Mouse (Mus musculus): Measurements from ENCODE around the gene Frrs1l.

Frrs1l gene

GRCm38 (mm10) chr4:56990215-56990584 lies at the start of gene Frrs1l:
Frrs1l (minus strand) TSS chr4:56990391.
- no peak for DNase-seq (ENCODE audit: low read depth, low spot score)

GRCm38 (mm10) chr4:57039127-57040031 lies 49.2 kb upstream of the Frrs1l start:
- peak; percentile 60 for DNase-seq (ENCODE audit: low read depth, low spot score)

GRCm38 (mm10) chr4:57037554-57037953 lies 47.4 kb upstream of the Frrs1l start:
- no peak for DNase-seq (ENCODE audit: low read depth, low spot score)

GRCm38 (mm10) chr4:57034169-57034568 lies 44.0 kb upstream of the Frrs1l start:
- DNase-seq (ENCODE audit: low read depth, low spot score): no peak

- no peak for DNase-seq (ENCODE audit: low read depth, low spot score)
Measured at GRCm38 (mm10) chr4:57031440-57031839, 41.2 kb upstream of the Frrs1l start.

GRCm38 (mm10) chr4:57027954-57028353 lies 37.8 kb upstream of the Frrs1l start:
- DNase-seq (ENCODE audit: low read depth, low spot score): no peak

GRCm38 (mm10) chr4:57023527-57023926 lies 33.3 kb upstream of the Frrs1l start:
- no peak for DNase-seq (ENCODE audit: low read depth, low spot score)

- DNase-seq (ENCODE audit: low read depth, low spot score): no peak
Measured at GRCm38 (mm10) chr4:57021288-57021687, 31.1 kb upstream of the Frrs1l start.

- no peak for DNase-seq (ENCODE audit: low read depth, low spot score)
Measured at GRCm38 (mm10) chr4:57017229-57017628, 27.0 kb upstream of the Frrs1l start.

GRCm38 (mm10) chr4:57016366-57017171 lies 26.4 kb upstream of the Frrs1l start:
- DNase-seq (ENCODE audit: low read depth, low spot score): no peak

- no peak for DNase-seq (ENCODE audit: low read depth, low spot score)
Measured at GRCm38 (mm10) chr4:57015032-57015431, 24.8 kb upstream of the Frrs1l start.

- no peak for DNase-seq (ENCODE audit: low read depth, low spot score)
Measured at GRCm38 (mm10) chr4:57011454-57012046, 21.4 kb upstream of the Frrs1l start.

- DNase-seq (ENCODE audit: low read depth, low spot score): no peak
Measured at GRCm38 (mm10) chr4:57010919-57011318, 20.7 kb upstream of the Frrs1l start.

- DNase-seq (ENCODE audit: low read depth, low spot score): no peak
Measured at GRCm38 (mm10) chr4:57010425-57010824, 20.2 kb upstream of the Frrs1l start.

GRCm38 (mm10) chr4:57007717-57008116 lies 17.5 kb upstream of the Frrs1l start:
- DNase-seq (ENCODE audit: low read depth, low spot score): no peak

GRCm38 (mm10) chr4:57005011-57005410 lies 14.8 kb upstream of the Frrs1l start:
- DNase-seq (ENCODE audit: low read depth, low spot score): no peak

GRCm38 (mm10) chr4:57003886-57004285 lies 13.7 kb upstream of the Frrs1l start:
- DNase-seq (ENCODE audit: low read depth, low spot score): no peak

GRCm38 (mm10) chr4:57002751-57003150 lies 12.6 kb upstream of the Frrs1l start:
- no peak for DNase-seq (ENCODE audit: low read depth, low spot score)

- no peak for DNase-seq (ENCODE audit: low read depth, low spot score)
Measured at GRCm38 (mm10) chr4:57001437-57001836, 11.2 kb upstream of the Frrs1l start.

GRCm38 (mm10) chr4:56993331-56993730 lies 3.1 kb upstream of the Frrs1l start:
- DNase-seq (ENCODE audit: low read depth, low spot score): no peak

GRCm38 (mm10) chr4:56991951-56992350 lies 1.8 kb upstream of the Frrs1l start:
- DNase-seq (ENCODE audit: low read depth, low spot score): no peak
